Mouse (Mus musculus) cerebellum, adult (tissue): ENCODE measurements at regions not wholly inside any gene's neighbourhood (a gene's known extent, or its start where the extent isn't known, plus 50 kb on each side); places are given as distances from the start of the nearest gene placed in this dataset.

Experiments
- ATAC-seq: cut with Nextera tagmentation; 2 replicates; pipeline ENCODE4 v1.9.2; 2017; ENCODE audit warnings: mild to moderate bottlenecking, moderate library complexity, mixed read lengths; ENCODE audit not compliant: insufficient number of reproducible peaks, low FRiP score, low TSS enrichment

DNA sequence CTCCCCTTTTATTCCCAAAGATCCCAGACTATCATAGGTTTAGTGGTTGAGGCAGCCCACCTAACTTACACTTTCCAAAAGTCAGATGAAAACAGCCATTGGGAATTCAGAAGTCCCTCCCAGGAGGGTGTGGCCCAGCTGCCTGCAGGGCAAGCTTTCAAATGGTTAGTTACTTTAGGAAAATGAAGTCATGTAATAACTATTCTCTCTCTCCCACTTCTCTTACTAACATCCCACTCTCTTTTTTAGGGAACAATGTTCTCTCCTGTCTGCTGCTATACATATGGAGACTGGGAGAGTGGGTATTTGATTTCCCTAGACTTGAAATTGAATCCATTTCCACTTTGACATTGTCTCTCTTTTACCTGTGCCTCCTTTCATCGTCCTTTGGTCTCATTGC is 55.0 kb downstream of the Zfp648 start:
- no peak for ATAC-seq

DNA sequence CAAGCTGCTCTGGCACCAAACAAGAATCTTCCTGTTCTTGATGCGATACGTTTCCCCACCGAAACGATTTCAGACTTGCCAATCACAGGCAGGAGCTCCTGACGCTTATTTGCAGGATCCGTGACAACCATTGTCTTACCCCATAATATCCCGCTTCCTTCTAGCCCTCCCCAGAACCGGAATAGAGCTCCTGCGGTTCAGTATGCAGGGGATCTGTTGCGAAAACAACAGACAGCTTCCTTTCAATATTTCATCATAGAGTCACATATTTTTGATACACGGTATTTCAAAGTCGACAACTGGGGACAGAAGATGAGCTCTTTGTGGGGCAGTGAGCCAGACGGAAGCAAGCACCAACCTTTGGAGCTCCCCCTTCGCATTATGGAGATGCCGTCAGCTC is 55.8 kb downstream of the Zfp648 start:
- ATAC-seq: no peak

DNA sequence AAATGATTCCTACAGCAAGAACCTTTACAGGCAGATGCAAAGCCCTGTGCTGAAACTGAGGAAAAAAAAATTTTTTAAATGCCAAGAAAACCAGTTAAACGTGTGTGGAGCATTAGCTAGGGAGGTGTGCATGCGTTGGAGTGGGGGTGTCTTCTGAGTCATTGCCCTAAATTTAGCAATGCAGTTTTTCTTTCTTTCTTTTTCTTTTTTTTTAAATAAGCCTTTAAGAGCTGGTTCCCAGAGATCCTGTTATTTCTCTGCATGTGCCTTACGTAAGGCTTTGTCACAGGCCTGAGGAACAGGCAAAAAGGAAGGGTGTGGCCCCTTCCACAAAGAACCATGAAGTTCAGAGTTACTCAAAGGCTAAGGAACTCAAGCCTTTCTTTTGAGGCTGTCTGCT is 57.5 kb downstream of the Zfp648 start:
- ATAC-seq: no peak

DNA sequence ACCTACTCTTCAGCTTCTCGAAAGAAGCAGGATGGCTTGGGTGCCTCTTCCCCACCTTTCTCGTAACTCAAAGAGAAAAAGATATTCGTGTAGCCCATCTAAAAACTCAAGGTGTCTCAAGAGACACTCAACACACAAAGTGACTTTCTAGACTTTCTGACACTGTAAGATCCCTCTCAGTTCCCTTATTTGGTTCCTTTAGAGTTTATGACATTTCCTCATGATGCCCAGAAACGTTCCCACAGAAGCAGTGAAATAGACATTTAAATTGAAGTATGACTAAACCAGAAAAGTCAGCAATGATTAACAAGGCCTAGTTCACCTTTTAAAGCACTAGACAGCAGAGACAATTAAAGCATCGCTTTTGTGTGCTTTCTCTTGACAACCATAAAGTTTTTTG is 59.4 kb downstream of the Zfp648 start:
- no peak for ATAC-seq

DNA sequence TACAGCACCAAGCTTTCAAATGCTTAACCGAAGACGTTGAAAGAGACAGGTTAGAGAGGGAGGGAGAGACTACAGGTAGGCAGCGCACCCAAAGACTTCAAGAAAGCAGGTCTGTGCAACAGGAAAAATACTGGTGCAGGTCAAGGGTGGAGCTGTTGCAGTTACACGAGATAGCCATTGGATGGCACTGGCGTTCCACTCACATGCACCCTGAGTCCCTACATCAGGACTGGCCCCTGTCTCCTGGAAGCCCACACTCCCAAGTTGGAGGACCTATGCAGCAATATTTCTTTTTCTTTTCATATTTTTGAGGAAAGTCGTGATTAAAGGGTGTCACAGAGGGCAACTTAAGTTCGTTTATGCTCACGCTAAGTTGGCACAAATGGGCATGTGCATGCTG is 80.5 kb downstream of the Zfp648 start:
- 0 out of 2 replicates have a peak, but pooled peaks have one; percentile 26 for ATAC-seq

DNA sequence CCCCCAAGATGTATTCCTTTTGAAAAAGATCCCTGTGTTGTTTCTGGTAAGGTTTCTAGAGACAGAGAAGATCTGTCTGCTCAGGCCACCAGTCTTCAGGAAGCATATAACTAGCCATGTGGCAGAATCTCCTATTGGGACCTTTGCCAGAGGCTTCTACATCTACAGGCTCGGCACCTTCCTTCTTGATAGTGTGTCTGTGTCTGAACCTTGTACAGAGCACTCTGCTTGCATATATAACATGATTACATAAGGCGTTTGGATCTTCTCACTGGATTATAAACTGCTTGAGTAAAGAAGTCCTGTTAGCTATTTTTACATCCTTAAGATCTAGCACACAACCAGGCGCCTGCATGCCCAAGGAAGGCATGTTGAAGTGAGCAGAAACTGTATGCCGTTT is 85.1 kb downstream of the Zfp648 start:
- 0 out of 2 replicates have a peak, but pooled peaks have one; percentile 67 for ATAC-seq

DNA sequence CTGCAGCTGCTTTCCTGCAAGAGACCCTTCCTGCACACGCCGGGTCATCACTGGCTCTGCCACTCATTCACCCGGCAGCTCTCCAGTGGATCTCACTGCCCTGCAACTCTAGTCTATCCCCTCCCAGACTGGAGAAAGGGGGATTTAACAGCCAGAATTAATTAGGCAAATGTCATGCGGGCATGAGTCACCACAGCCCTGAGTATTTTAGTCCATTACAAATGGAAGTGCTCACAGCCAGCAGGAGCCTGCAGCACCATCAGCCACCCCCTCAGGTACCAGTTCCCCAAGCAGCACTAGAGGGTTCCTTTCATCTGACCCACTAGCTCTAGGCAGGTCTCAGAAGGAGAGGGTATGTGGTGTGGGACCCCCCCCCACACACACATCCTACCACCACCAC is 91.7 kb downstream of the Zfp648 start:
- ATAC-seq: 0 out of 2 replicates have a peak, but pooled peaks have one; percentile 15

DNA sequence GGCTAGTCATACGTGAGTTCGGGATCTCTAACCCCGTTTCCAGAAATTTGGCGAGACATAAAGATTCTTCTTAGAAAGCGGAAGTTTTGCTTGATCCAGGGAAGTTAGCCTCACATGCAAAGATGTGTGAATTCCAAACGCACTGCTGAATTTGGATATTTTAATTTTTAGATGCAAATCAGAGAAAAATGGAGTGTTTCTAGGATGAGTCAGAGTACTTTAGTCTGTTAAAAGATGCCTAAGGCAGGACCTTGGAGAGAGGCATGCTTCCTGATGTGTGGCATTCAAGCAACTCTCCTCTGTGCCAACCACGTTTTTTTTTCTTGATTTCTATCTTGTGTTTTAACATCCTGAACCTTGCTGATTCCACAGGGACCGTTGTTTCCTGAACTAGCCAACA is 95.1 kb downstream of the Zfp648 start:
- ATAC-seq: no peak

DNA sequence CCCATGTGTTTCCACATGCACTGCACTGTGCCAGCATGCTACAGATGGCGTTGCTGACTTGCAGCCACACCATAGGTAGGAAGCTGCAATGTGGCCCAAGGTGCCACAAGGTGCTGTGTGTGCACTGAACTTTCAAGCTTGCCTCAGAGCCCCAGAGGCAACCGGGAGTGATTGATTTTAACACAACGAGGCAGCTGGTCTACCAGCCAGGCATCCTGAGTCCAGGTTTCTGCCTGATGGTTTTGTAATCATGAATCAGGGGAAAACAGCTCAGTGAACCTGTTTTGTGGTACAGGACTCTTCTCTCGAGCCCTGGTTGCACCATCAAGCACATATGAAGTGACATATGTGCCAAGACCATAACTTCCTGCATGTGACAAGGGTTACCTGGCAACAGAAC is 98.9 kb downstream of the Zfp648 start:
- peak; percentile 64 for ATAC-seq

DNA sequence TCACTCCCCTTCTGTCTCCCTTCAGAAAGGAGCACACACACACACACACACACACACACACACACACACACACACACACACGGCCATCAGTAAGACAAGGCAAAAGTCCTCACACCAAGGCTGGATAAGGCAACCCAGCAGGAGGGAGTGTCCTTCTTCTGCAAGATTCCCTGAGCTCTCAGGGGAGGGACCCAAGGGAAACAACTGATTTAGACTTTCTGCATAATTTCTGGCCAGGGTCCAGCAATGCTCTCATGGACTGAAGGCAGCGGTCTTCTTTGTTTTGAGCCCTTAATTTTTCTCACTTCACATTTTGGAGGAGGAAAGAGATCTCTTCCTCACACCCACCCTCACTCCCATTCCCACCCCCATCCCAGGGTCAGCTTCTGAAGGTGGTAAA is 108.7 kb downstream of the Zfp648 start:
- no peak for ATAC-seq
